Mouse (Mus musculus): ENCODE measurements around the gene Gm10197. TPM values are rescaled to one million over a fixed set of nuclear protein-coding genes. Genes with fewer than 3 reads are reported as not detected.
A peak's percentile ranks its signal among the peaks of the same experiment; 100 is the strongest.

The Gm10197 gene
- polyA plus RNA-seq, 1 experiment from 2014 or later = 2.1 TPM

DNA sequence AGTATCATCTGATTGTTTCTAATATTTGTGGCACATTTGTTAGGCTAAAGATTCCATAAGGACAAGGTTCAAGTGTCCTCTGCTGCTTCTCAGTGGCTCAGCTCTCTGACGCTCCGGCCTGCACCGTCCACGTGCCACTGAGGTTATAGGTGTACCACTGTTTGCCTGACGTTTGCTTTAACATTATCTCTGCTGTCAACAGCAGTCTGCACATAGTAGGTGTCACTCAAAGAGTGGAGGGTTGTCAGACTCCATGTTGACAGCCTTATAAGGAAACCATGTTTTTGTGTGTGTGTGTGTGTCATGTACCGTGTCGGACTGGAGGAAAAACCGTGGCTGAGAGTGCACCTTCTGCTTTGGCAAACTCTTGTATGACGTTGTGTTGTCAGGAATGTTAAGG lies 36.3 kb downstream of the Gm10197 start:
- H3K9me3 ChIP-seq (replicated peaks; ENCODE audit: control insufficient read depth, low read length) = no peaks in the 10 kb centered on the region
- no peak overlapping the region for H3K9ac ChIP-seq (ENCODE audit: low read depth, low read length)
- no peaks in the 10 kb centered on the region for H3K27me3 ChIP-seq (ENCODE audit: control insufficient read depth, insufficient read depth, low read length)
- peaks cover 8% of the 10 kb centered on the region for H3K36me3 ChIP-seq (ENCODE audit: control insufficient read depth, insufficient read depth, low read length)
- ATAC-seq (replicated peaks; ENCODE audit: insufficient number of reproducible peaks, low FRiP score, low TSS enrichment) = no peak
- H3K4me3 ChIP-seq (ENCODE audit: low read depth, low read length) = no peak overlapping the region
- no peak overlapping the region for H3K27ac ChIP-seq (ENCODE audit: low read depth, low read length)
- 69% methylated on average over 9 of the region's 9 CpGs for WGBS (ENCODE audit: insufficient replicate concordance)
- peaks cover 4% of the 10 kb centered on the region for H3K4me1 ChIP-seq (ENCODE audit: control insufficient read depth, insufficient read depth, low read length)
- H3K4me2 ChIP-seq = no peak overlapping the region

GRCm38 (mm10) chr19:53333730-53334129 lies 37.8 kb downstream of the Gm10197 start:
- Histone ChIP-seq H3K27ac (ENCODE audit: low read depth, low read length) (no peak overlapping the region), H3K4me2 (no peak overlapping the region), H3K27me3 (ENCODE audit: control insufficient read depth, insufficient read depth, low read length) (no peaks in the 10 kb centered on the region), H3K9me3 (replicated peaks; ENCODE audit: control insufficient read depth, low read length) (no peaks in the 10 kb centered on the region), H3K4me1 (ENCODE audit: control insufficient read depth, insufficient read depth, low read length) (peaks cover 6% of the 10 kb centered on the region), H3K4me3 (ENCODE audit: low read depth, low read length) (no peak overlapping the region), H3K36me3 (ENCODE audit: control insufficient read depth, insufficient read depth, low read length) (peaks cover 8% of the 10 kb centered on the region), H3K9ac (ENCODE audit: low read depth, low read length) (no peak overlapping the region)
- WGBS (ENCODE audit: insufficient replicate concordance) = 83% methylated on average over 6 of the region's 6 CpGs
- ATAC-seq (replicated peaks; ENCODE audit: insufficient number of reproducible peaks, low FRiP score, low TSS enrichment) = no peak

GRCm38 (mm10) chr19:53331882-53332500 lies 39.6 kb downstream of the Gm10197 start:
- H3K9ac ChIP-seq (ENCODE audit: low read depth, low read length) = no peak overlapping the region

GRCm38 (mm10) chr19:53329992-53330381 lies 41.6 kb downstream of the Gm10197 start:
- H3K27ac ChIP-seq (ENCODE audit: low read depth, low read length) = peak overlapping the region; percentile 76
- ATAC-seq (replicated peaks; ENCODE audit: insufficient number of reproducible peaks, low FRiP score, low TSS enrichment) = peak; percentile 53
- peaks cover 4% of the 10 kb centered on the region for H3K36me3 ChIP-seq (ENCODE audit: control insufficient read depth, insufficient read depth, low read length)
- H3K4me3 ChIP-seq (ENCODE audit: low read depth, low read length) = peak overlapping the region; percentile 83
- 0% methylated on average over 29 of the region's 29 CpGs for WGBS (ENCODE audit: insufficient replicate concordance)
- no peaks in the 10 kb centered on the region for H3K27me3 ChIP-seq (ENCODE audit: control insufficient read depth, insufficient read depth, low read length)
- peak overlapping the region; percentile 96 for H3K4me2 ChIP-seq
- H3K9me3 ChIP-seq (replicated peaks; ENCODE audit: control insufficient read depth, low read length) = no peaks in the 10 kb centered on the region
- peaks cover 21% of the 10 kb centered on the region for H3K4me1 ChIP-seq (ENCODE audit: control insufficient read depth, insufficient read depth, low read length)
- H3K9ac ChIP-seq (ENCODE audit: low read depth, low read length) = peak overlapping the region; percentile 77

More at GRCm38 (mm10) chr19:53331882-53332500, 39.6 kb downstream of the Gm10197 start:
- Histone ChIP-seq H3K27me3 (ENCODE audit: control insufficient read depth, insufficient read depth, low read length) (no peaks in the 10 kb centered on the region), H3K4me3 (ENCODE audit: low read depth, low read length) (no peak overlapping the region), H3K4me2 (no peak overlapping the region), H3K27ac (ENCODE audit: low read depth, low read length) (no peak overlapping the region), H3K9me3 (replicated peaks; ENCODE audit: control insufficient read depth, low read length) (no peaks in the 10 kb centered on the region), H3K4me1 (ENCODE audit: control insufficient read depth, insufficient read depth, low read length) (peaks cover 9% of the 10 kb centered on the region), H3K36me3 (ENCODE audit: control insufficient read depth, insufficient read depth, low read length) (peaks cover 4% of the 10 kb centered on the region)
- 83% methylated on average over 21 of the region's 21 CpGs for WGBS (ENCODE audit: insufficient replicate concordance)
- ATAC-seq (replicated peaks; ENCODE audit: insufficient number of reproducible peaks, low FRiP score, low TSS enrichment) = no peak

- peaks cover 21% of the 10 kb centered on the region for H3K4me1 ChIP-seq (ENCODE audit: control insufficient read depth, insufficient read depth, low read length)
- H3K27ac ChIP-seq (ENCODE audit: low read depth, low read length) = peak overlapping the region; percentile 76
- H3K36me3 ChIP-seq (ENCODE audit: control insufficient read depth, insufficient read depth, low read length) = peaks cover 4% of the 10 kb centered on the region
- H3K4me2 ChIP-seq = peak overlapping the region; percentile 96
- under 1% methylated on average over 76 of the region's 106 CpGs for WGBS (ENCODE audit: insufficient replicate concordance)
- peak overlapping the region; percentile 83 for H3K4me3 ChIP-seq (ENCODE audit: low read depth, low read length)
- no peaks in the 10 kb centered on the region for H3K27me3 ChIP-seq (ENCODE audit: control insufficient read depth, insufficient read depth, low read length)
- H3K9ac ChIP-seq (ENCODE audit: low read depth, low read length) = peak overlapping the region; percentile 77
- no peaks in the 10 kb centered on the region for H3K9me3 ChIP-seq (replicated peaks; ENCODE audit: control insufficient read depth, low read length)
- peak; percentile 83 for ATAC-seq (replicated peaks; ENCODE audit: insufficient number of reproducible peaks, low FRiP score, low TSS enrichment)
These were observed 42.2 kb downstream of the Gm10197 start for GRCm38 (mm10) chr19:53329221-53329991.

DNA sequence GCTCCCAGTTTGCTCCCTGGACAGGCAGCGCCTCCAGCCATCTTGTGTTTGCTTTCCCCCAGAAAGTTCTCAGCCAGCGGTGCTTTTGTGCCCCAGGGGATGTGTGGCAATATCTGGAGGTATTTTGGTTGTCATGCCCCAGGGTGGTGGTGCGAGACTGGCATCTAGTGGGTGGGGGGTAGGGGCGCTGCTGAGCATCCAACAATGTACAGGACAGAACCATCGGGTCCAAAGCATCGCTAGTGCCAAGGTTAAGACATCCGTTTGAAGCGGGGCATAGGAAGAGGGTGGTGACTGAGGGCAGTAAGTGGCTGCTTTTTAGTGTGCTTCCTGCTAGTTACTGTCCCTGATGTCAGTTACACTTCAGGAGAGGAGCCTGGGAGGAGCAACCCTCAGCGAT lies 43.5 kb downstream of the Gm10197 start:
- Histone ChIP-seq H3K4me3 (ENCODE audit: low read depth, low read length) (no peak overlapping the region), H3K4me2 (no peak overlapping the region), H3K9me3 (replicated peaks; ENCODE audit: control insufficient read depth, low read length) (no peaks in the 10 kb centered on the region), H3K27me3 (ENCODE audit: control insufficient read depth, insufficient read depth, low read length) (no peaks in the 10 kb centered on the region), H3K36me3 (ENCODE audit: control insufficient read depth, insufficient read depth, low read length) (peaks cover 4% of the 10 kb centered on the region), H3K4me1 (ENCODE audit: control insufficient read depth, insufficient read depth, low read length) (peaks cover 21% of the 10 kb centered on the region), H3K9ac (ENCODE audit: low read depth, low read length) (no peak overlapping the region), H3K27ac (ENCODE audit: low read depth, low read length) (no peak overlapping the region)
- 73% methylated on average over 9 of the region's 9 CpGs for WGBS (ENCODE audit: insufficient replicate concordance)
- no peak for ATAC-seq (replicated peaks; ENCODE audit: insufficient number of reproducible peaks, low FRiP score, low TSS enrichment)

- H3K4me1 ChIP-seq (ENCODE audit: control insufficient read depth, insufficient read depth, low read length) = peaks cover 28% of the 10 kb centered on the region
- WGBS (ENCODE audit: insufficient replicate concordance) = 5% methylated on average over 27 of the region's 27 CpGs
- no peaks in the 10 kb centered on the region for H3K27me3 ChIP-seq (ENCODE audit: control insufficient read depth, insufficient read depth, low read length)
- peak overlapping the region; percentile 68 for H3K9ac ChIP-seq (ENCODE audit: low read depth, low read length)
- ATAC-seq (replicated peaks; ENCODE audit: insufficient number of reproducible peaks, low FRiP score, low TSS enrichment) = peak; percentile 49; the same call in 1 of the 2 replicates
- H3K36me3 ChIP-seq (ENCODE audit: control insufficient read depth, insufficient read depth, low read length) = no peaks in the 10 kb centered on the region
- no peaks in the 10 kb centered on the region for H3K9me3 ChIP-seq (replicated peaks; ENCODE audit: control insufficient read depth, low read length)
- peak overlapping the region; percentile 43 for H3K4me3 ChIP-seq (ENCODE audit: low read depth, low read length)
- peak overlapping the region; percentile 89 for H3K27ac ChIP-seq (ENCODE audit: low read depth, low read length)
- H3K4me2 ChIP-seq = peak overlapping the region; percentile 80
These were observed 45.8 kb downstream of the Gm10197 start for GRCm38 (mm10) chr19:53325578-53326295.

DNA sequence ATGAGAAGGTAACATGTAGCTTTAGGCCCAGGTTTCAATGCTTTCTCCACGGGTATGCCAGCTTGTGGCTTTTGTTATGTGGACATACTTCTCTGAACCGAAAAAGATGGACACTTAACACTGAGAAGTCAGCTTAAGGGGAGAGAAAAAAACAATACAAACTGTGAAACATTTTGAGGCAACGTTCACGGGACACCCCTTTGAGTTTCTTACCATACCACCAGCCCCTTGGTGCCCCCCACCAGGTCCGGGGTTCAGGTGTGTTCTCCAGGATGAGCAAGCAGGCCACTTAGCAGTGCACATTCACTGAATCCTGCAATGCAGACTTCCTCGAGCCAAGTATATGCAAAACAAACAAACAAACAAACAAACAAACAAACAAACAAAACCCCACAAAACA lies 46.7 kb downstream of the Gm10197 start:
- H3K4me1 ChIP-seq (ENCODE audit: control insufficient read depth, insufficient read depth, low read length) = peaks cover 25% of the 10 kb centered on the region
- H3K27ac ChIP-seq (ENCODE audit: low read depth, low read length) = 0 out of 2 replicates have a peak overlapping the region, but pooled peaks have one; percentile 89
- peak overlapping the region; percentile 80 for H3K4me2 ChIP-seq
- ATAC-seq (replicated peaks; ENCODE audit: insufficient number of reproducible peaks, low FRiP score, low TSS enrichment) = no peak
- H3K27me3 ChIP-seq (ENCODE audit: control insufficient read depth, insufficient read depth, low read length) = no peaks in the 10 kb centered on the region
- no peaks in the 10 kb centered on the region for H3K36me3 ChIP-seq (ENCODE audit: control insufficient read depth, insufficient read depth, low read length)
- H3K9me3 ChIP-seq (replicated peaks; ENCODE audit: control insufficient read depth, low read length) = no peaks in the 10 kb centered on the region
- H3K4me3 ChIP-seq (ENCODE audit: low read depth, low read length) = peak overlapping the region; percentile 43
- 66% methylated on average over 6 of the region's 6 CpGs for WGBS (ENCODE audit: insufficient replicate concordance)
- H3K9ac ChIP-seq (ENCODE audit: low read depth, low read length) = 0 out of 2 replicates have a peak overlapping the region, but pooled peaks have one; percentile 36
